Mouse (Mus musculus) neural tube, embryonic 14.5 days (tissue): Measurements from ENCODE around the gene Ssbp3. TPM values are rescaled to one million over a fixed set of nuclear protein-coding genes. Genes with fewer than 3 reads are reported as not detected.

ENCODE experiments used
- ATAC-seq: fragments of 200-750 bp; cut with Nextera tagmentation; 2 replicates; pipeline ENCODE4 v1.8.0; 2017; ENCODE audit warnings: low read depth, mild to moderate bottlenecking, moderate TSS enrichment, moderate library complexity
- H3K27ac ChIP-seq: fragments of 300-500 bp; sonication (generic); 2 replicates; pipeline ENCODE4 v1.5.1; 2014; ENCODE audit warnings: low read depth, mild to moderate bottlenecking, control low read depth, low read length, moderate library complexity, mixed read lengths
- H3K27me3 ChIP-seq: fragments of 300-500 bp; sonication (generic); 2 replicates; pipeline ENCODE4 v1.6.1; 2014; ENCODE audit warnings: low read length; ENCODE audit not compliant: control insufficient read depth, insufficient read depth
- H3K36me3 ChIP-seq: fragments of 300-500 bp; sonication (generic); 2 replicates; pipeline ENCODE4 v1.6.1; 2014; ENCODE audit warnings: low read length, mixed read lengths; ENCODE audit not compliant: control insufficient read depth, insufficient read depth
- H3K4me1 ChIP-seq: fragments of 300-500 bp; sonication (generic); 2 replicates; pipeline ENCODE4 v1.6.1; 2014; ENCODE audit warnings: low read length; ENCODE audit not compliant: control insufficient read depth, insufficient read depth
- H3K4me2 ChIP-seq: fragments of 300-500 bp; sonication (generic); 2 replicates; pipeline ENCODE4 v1.6.1; 2014; ENCODE audit warnings: mild to moderate bottlenecking, low read depth, low read length, control low read depth
- H3K4me3 ChIP-seq: fragments of 300-500 bp; sonication (generic); 2 replicates; pipeline ENCODE4 v1.5.1; 2014; ENCODE audit warnings: low read depth, low read length, control low read depth, mixed read lengths
- H3K9ac ChIP-seq: fragments of 300-500 bp; sonication (generic); replicated peaks from 2 replicates; pipeline ENCODE4 v1.6.1; 2014; ENCODE audit warnings: low read depth, mild to moderate bottlenecking, control low read depth, low read length, mixed read lengths
- H3K9me3 ChIP-seq: fragments of 300-500 bp; sonication (generic); 2 replicates; pipeline ENCODE4 v1.6.1; 2016; ENCODE audit warnings: low read length; ENCODE audit not compliant: control insufficient read depth
- whole genome bisulfite sequencing: fragments of 180-500 bp; shearing (Covaris S2); extraction: QIAGEN DNeasy Blood & Tissue Kit; methylation state at CpG from one replicate; pipeline ENCODE4 v1.1.7; 2014; 5-methylcytosine and 5-hydroxymethylcytosine counted together
- polyA plus RNA-seq: library from polyadenylated mRNA; unstranded; fragments of >200 nt; fragmentation: Nextera tagmentation; extraction: Ambion mirVana; gene quantifications from 2 replicates; pipeline ENCODE4 v1.2.1, GENCODE M21; 2014

Ssbp3 gene
- polyA plus RNA-seq, 1 experiment from 2014 or later: 106 TPM

DNA sequence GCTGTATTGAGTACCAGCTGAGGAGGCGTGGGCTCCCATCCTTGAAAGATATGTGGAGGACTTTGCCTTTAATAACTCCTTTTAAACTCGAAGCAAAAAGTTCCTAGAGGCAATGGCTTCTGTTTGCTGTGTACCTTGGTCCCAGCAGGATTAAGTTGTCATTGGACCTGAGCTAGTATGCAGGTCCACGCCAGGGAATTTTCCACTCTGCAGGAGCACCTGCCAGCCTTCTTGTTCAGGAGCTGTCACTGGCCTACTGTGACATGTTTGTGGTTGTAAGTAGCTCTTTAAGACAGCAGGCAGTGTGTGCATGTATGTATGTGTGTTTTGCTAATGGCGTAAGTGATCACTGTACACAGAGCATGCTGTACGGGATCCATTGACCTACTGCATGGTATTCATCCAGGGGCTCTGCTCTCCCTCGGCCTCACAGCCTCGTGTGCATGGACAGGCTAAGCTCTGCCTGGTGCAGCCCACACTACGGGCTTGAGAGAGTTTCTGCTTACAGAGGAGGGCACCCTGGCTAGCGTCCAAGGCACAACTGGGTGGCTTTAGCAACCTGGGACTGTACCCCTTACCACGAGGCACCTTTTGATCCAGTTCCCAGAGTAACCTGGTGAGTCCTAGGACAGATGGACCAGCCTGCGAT lies 92.1 kb downstream of the Ssbp3 start:
- H3K9me3 ChIP-seq: no peaks in the 10 kb centered on the region
- no peak overlapping the region for H3K4me3 ChIP-seq
- H3K27me3 ChIP-seq: no peaks in the 10 kb centered on the region
- no peak overlapping the region for H3K9ac ChIP-seq
- peaks cover 37% of the 10 kb centered on the region for H3K4me1 ChIP-seq
- H3K27ac ChIP-seq: no peak overlapping the region
- 63% methylated on average over 11 of the region's 11 CpGs for WGBS
- no peaks in the 10 kb centered on the region for H3K36me3 ChIP-seq
- H3K4me2 ChIP-seq: no peak overlapping the region
- ATAC-seq: peak; percentile 44; the same call in 1 of the 2 replicates

DNA sequence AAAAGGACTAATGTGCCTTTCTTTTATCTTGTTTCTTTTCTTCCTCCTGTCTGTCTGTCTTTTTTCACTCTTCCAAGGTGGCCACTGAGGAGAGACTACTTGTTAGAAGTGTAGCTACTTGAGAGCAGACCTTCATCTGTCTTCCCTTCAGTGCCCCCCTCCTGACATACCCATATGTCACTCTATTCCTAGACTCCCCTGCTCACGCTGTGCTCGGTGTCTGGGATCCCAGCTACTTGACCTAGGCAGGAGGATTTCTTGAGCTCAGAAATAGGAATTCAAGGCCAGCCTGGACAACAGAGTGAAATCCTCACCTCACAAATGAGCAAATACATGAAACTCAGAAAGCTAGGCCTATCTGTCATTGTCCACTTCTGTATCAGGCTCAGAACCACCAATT lies 92.7 kb downstream of the Ssbp3 start:
- H3K36me3 ChIP-seq: no peaks in the 10 kb centered on the region
- no peaks in the 10 kb centered on the region for H3K27me3 ChIP-seq
- no peak overlapping the region for H3K4me3 ChIP-seq
- peaks cover 37% of the 10 kb centered on the region for H3K4me1 ChIP-seq
- 31% methylated on average over 2 of the region's 2 CpGs for WGBS
- H3K9ac ChIP-seq: no peak overlapping the region
- ATAC-seq: no peak
- no peak overlapping the region for H3K4me2 ChIP-seq
- no peak overlapping the region for H3K27ac ChIP-seq
- H3K9me3 ChIP-seq: no peaks in the 10 kb centered on the region

- peaks cover 37% of the 10 kb centered on the region for H3K4me1 ChIP-seq
- no peaks in the 10 kb centered on the region for H3K9me3 ChIP-seq
- WGBS: 81% methylated on average over 3 of the region's 3 CpGs
- H3K27me3 ChIP-seq: no peaks in the 10 kb centered on the region
- H3K4me2 ChIP-seq: no peak overlapping the region
- H3K36me3 ChIP-seq: no peaks in the 10 kb centered on the region
- ATAC-seq: no peak
- no peak overlapping the region for H3K9ac ChIP-seq
- no peak overlapping the region for H3K27ac ChIP-seq
- H3K4me3 ChIP-seq: no peak overlapping the region
Observed at GRCm38 (mm10) chr4:107003786-107004185, 93.3 kb downstream of the Ssbp3 start.

DNA sequence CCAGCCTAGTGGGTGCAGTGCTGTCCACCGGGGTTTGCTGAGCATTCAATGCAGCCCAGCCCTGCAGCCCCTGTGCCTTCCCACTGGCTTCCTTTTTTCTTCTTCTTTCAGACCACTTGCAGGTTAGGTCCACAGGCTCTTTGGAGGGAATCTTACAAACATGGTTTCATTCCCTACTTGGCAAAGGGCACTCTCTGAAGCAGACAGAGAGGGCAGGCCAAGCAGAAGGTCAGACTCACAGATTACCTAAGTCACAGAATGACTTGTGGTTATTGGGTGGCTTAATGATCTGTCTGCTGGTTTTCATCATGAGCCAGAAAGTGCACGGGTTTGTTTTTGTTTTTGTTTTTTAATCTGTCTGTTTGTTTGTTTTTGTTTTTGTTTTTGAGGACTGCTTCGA lies 93.8 kb downstream of the Ssbp3 start:
- no peaks in the 10 kb centered on the region for H3K9me3 ChIP-seq
- H3K4me1 ChIP-seq: peaks cover 37% of the 10 kb centered on the region
- H3K4me2 ChIP-seq: no peak overlapping the region
- H3K4me3 ChIP-seq: no peak overlapping the region
- H3K9ac ChIP-seq: no peak overlapping the region
- H3K27me3 ChIP-seq: no peaks in the 10 kb centered on the region
- no peaks in the 10 kb centered on the region for H3K36me3 ChIP-seq
- ATAC-seq: no peak
- 82% methylated on average over 3 of the region's 3 CpGs for WGBS
- H3K27ac ChIP-seq: no peak overlapping the region

GRCm38 (mm10) chr4:107005166-107005565 lies 94.7 kb downstream of the Ssbp3 start:
- no peak for ATAC-seq
- Histone ChIP-seq H3K27me3 (no peaks in the 10 kb centered on the region), H3K4me3 (no peak overlapping the region), H3K4me1 (peaks cover 29% of the 10 kb centered on the region), H3K36me3 (no peaks in the 10 kb centered on the region), H3K9me3 (no peaks in the 10 kb centered on the region), H3K9ac (no peak overlapping the region), H3K27ac (no peak overlapping the region), H3K4me2 (no peak overlapping the region)
- 79% methylated on average over 5 of the region's 5 CpGs for WGBS

GRCm38 (mm10) chr4:107006229-107006628 lies 95.7 kb downstream of the Ssbp3 start:
- WGBS: 69% methylated on average over 4 of the region's 4 CpGs
- H3K9me3 ChIP-seq: no peaks in the 10 kb centered on the region
- H3K4me1 ChIP-seq: peaks cover 20% of the 10 kb centered on the region
- H3K4me2 ChIP-seq: no peak overlapping the region
- H3K9ac ChIP-seq: no peak overlapping the region
- no peaks in the 10 kb centered on the region for H3K27me3 ChIP-seq
- no peak for ATAC-seq
- no peak overlapping the region for H3K27ac ChIP-seq
- H3K36me3 ChIP-seq: no peaks in the 10 kb centered on the region
- no peak overlapping the region for H3K4me3 ChIP-seq

DNA sequence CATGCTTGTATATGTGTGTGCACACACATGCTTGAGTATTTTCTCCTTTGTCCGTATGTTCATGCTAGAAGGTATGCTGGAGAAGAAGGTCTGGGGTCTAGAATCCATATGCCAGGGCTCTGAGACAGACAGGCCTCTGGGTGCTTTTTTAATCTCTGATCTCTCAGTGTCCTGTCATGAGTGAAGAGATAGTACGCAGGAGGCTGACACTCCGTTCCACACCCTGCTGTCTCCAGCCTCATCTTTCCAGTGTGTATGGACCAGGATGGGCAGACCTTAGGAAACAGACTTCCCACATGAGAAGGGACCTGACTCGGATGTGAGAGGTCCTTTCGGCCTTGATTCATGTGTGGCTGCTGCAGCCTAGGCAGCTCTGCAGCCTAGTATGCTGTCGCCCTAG lies 96.3 kb downstream of the Ssbp3 start:
- no peaks in the 10 kb centered on the region for H3K36me3 ChIP-seq
- no peaks in the 10 kb centered on the region for H3K27me3 ChIP-seq
- H3K27ac ChIP-seq: no peak overlapping the region
- H3K4me2 ChIP-seq: no peak overlapping the region
- H3K4me1 ChIP-seq: peaks cover 14% of the 10 kb centered on the region
- no peaks in the 10 kb centered on the region for H3K9me3 ChIP-seq
- H3K9ac ChIP-seq: no peak overlapping the region
- no peak overlapping the region for H3K4me3 ChIP-seq
- WGBS: 90% methylated on average over 6 of the region's 6 CpGs
- ATAC-seq: no peak

- H3K4me1 ChIP-seq: peaks cover 9% of the 10 kb centered on the region
- 93% methylated on average over 8 of the region's 8 CpGs for WGBS
Observed at GRCm38 (mm10) chr4:107007359-107007758, 96.9 kb downstream of the Ssbp3 start.

DNA sequence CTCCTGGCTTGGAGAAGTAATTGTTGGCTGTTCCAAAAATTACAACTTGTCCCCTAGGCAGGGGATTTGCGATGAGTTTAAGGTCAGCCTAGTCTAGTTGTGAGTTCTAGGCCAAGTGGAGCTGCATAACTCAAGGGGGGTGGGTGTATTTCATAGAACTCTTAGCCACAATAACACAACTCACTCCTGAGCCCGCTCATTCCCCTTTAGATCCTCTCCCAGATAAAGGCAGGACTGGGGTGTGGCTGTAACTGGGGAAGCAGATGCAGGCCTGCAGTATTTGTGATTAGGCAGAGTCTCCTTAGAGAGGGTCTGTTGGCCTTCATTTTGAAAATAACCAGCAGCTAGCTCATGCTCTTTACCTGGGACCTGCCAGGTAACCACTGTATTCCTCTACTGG lies 97.7 kb downstream of the Ssbp3 start:
- ATAC-seq: no peak
- Histone ChIP-seq H3K36me3 (no peaks in the 10 kb centered on the region), H3K4me1 (peaks cover under 1% of the 10 kb centered on the region; the same call in 1 of the 2 replicates), H3K9me3 (no peaks in the 10 kb centered on the region), H3K27me3 (no peaks in the 10 kb centered on the region), H3K4me2 (no peak overlapping the region), H3K4me3 (no peak overlapping the region), H3K9ac (no peak overlapping the region), H3K27ac (no peak overlapping the region)
- WGBS: 90% methylated on average over 2 of the region's 2 CpGs

More at GRCm38 (mm10) chr4:107007359-107007758, 96.9 kb downstream of the Ssbp3 start:
- no peak overlapping the region for H3K27ac ChIP-seq
- ATAC-seq: no peak
- H3K27me3 ChIP-seq: no peaks in the 10 kb centered on the region
- no peak overlapping the region for H3K4me3 ChIP-seq
- H3K9me3 ChIP-seq: no peaks in the 10 kb centered on the region
- H3K9ac ChIP-seq: no peak overlapping the region
- H3K36me3 ChIP-seq: no peaks in the 10 kb centered on the region
- H3K4me2 ChIP-seq: no peak overlapping the region
